Mouse (Mus musculus) embryonic facial prominence, embryonic 11.5 days (tissue): ENCODE data around the gene Syn3. TPM values are rescaled to one million over a fixed set of nuclear protein-coding genes. Genes with fewer than 3 reads are reported as not detected.

Experiments
- ATAC-seq: fragments of 200-750 bp; cut with Nextera tagmentation; replicated peaks from 2 replicates; pipeline ENCODE4 v1.8.0; 2017; ENCODE audit warnings: low read depth; ENCODE audit not compliant: insufficient number of reproducible peaks, low FRiP score, low TSS enrichment
- DNase-seq: peaks from one replicate; pipeline ENCODE4 v3.0.0-alpha.2; 2015; ENCODE audit warnings: low spot score
- H3K27ac ChIP-seq: fragments of 300-500 bp; sonication (generic); replicated peaks from 2 replicates; pipeline ENCODE4 v1.5.1; 2014; ENCODE audit warnings: mild to moderate bottlenecking, low read depth, low read length, control low read depth
- H3K27me3 ChIP-seq: fragments of 300-500 bp; sonication (generic); 2 replicates; pipeline ENCODE4 v1.6.1; 2014; ENCODE audit warnings: mild to moderate bottlenecking, low read length, moderate library complexity, mixed read lengths; ENCODE audit not compliant: control insufficient read depth, insufficient read depth
- H3K36me3 ChIP-seq: fragments of 300-500 bp; sonication (generic); replicated peaks from 2 replicates; pipeline ENCODE4 v1.6.1; 2014; ENCODE audit warnings: low read depth, mild to moderate bottlenecking, low read length, moderate library complexity, mixed read lengths; ENCODE audit not compliant: control insufficient read depth, insufficient read depth
- H3K4me1 ChIP-seq: fragments of 300-500 bp; sonication (generic); 2 replicates; pipeline ENCODE4 v1.6.1; 2014; ENCODE audit warnings: low read length, mixed read lengths; ENCODE audit not compliant: control insufficient read depth, insufficient read depth
- H3K4me2 ChIP-seq: fragments of 300-500 bp; sonication (generic); 2 replicates; pipeline ENCODE4 v1.6.1; 2014; ENCODE audit warnings: low read depth, mild to moderate bottlenecking, control low read depth, low read length, moderate library complexity
- H3K4me3 ChIP-seq: fragments of 300-500 bp; sonication (generic); 2 replicates; pipeline ENCODE4 v1.5.1; 2014; ENCODE audit warnings: low read depth, low read length, control low read depth
- H3K9ac ChIP-seq: fragments of 300-500 bp; sonication (generic); replicated peaks from 2 replicates; pipeline ENCODE4 v1.6.1; 2014; ENCODE audit warnings: mild to moderate bottlenecking, control low read depth, low read length
- H3K9me3 ChIP-seq: fragments of 300-500 bp; sonication (generic); replicated peaks from 2 replicates; pipeline ENCODE4 v1.6.1; 2016; ENCODE audit warnings: mild to moderate bottlenecking, low read length, inconsistent platforms, mixed read lengths; ENCODE audit not compliant: control insufficient read depth
- WGBS: fragments of 180-500 bp; shearing (Covaris S2); extraction: QIAGEN DNeasy Blood & Tissue Kit; methylation state at CpG from one replicate; pipeline ENCODE4 v1.1.7; 2014; 5-methylcytosine and 5-hydroxymethylcytosine counted together
- polyA plus RNA-seq: library from polyadenylated mRNA; unstranded; fragments of >200 nt; fragmentation: Nextera tagmentation; extraction: Ambion mirVana; gene quantifications from 2 replicates; pipeline ENCODE4 v1.2.1, GENCODE M21; 2014

The Syn3 gene
- polyA plus RNA-seq, 1 experiment from 2014 or later: 3.1 TPM

- Histone ChIP-seq H3K4me2 (no peak overlapping the region), H3K4me3 (no peak overlapping the region), H3K9me3 (no peaks in the 10 kb centered on the region), H3K4me1 (no peaks in the 10 kb centered on the region), H3K36me3 (no peaks in the 10 kb centered on the region), H3K27me3 (no peaks in the 10 kb centered on the region), H3K9ac (no peak overlapping the region), H3K27ac (no peak overlapping the region)
- WGBS: 80% methylated on average over 12 of the region's 12 CpGs
- DNase-seq (no peak), ATAC-seq (no peak)
Measured at GRCm38 (mm10) chr10:86368811-86369210, 129.9 kb downstream of the Syn3 start.

DNA sequence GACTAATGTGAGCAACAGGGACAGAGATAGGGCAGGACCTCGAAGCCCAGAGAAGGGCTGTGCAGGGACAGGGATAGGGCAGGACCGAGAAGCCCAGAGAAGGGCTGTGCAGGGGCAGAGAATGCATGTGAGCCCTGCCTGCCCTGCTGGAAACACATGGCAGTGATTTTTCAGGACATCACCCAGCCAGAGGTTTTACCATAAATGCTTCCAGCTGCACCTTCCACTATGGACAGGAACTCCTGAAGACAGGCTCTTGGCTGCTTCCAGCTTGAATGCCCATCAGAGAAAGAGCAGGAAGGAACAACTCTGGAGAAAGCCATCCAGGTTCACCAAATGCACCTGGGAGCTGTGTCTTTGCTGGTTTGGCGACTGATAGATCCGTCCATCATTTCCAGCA lies 131.3 kb downstream of the Syn3 start:
- Histone ChIP-seq H3K4me3 (no peak overlapping the region), H3K36me3 (no peaks in the 10 kb centered on the region), H3K27me3 (no peaks in the 10 kb centered on the region), H3K27ac (no peak overlapping the region), H3K4me1 (no peaks in the 10 kb centered on the region), H3K9ac (no peak overlapping the region), H3K4me2 (no peak overlapping the region), H3K9me3 (no peaks in the 10 kb centered on the region)
- DNase-seq (peak; percentile 70), ATAC-seq (no peak)
- WGBS: 50% methylated on average over 4 of the region's 4 CpGs

DNA sequence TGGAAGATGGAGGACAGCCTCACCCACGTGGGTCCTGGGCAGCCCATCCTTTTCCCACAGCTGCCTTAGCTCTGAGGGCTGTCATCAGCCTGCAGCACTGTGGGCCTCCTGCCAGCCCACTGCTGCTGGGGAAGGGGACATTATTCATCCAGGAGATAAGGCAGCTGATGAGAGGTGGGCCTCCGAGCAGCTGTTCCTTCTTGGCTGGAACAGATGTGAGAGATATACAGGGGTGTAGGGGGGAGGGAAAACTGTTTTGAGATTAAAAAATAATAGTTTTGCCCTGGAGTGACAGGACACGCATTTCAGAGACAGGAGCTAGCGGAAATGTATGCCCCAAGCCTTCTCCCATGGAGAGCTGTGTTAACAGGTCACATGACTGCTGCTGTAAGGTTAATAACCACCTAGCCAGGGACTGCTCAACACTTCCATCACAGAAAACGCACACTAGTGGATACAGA lies 133.0 kb downstream of the Syn3 start:
- whole genome bisulfite sequencing: 55% methylated on average over 5 of the region's 5 CpGs
- Histone ChIP-seq H3K9ac (no peak overlapping the region), H3K4me1 (no peaks in the 10 kb centered on the region), H3K27ac (no peak overlapping the region), H3K9me3 (no peaks in the 10 kb centered on the region), H3K4me3 (no peak overlapping the region), H3K27me3 (no peaks in the 10 kb centered on the region), H3K36me3 (no peaks in the 10 kb centered on the region), H3K4me2 (no peak overlapping the region)
- no peak; the same call in 1 of the 2 replicates for ATAC-seq
- DNase-seq: no peak

- H3K9ac ChIP-seq: no peak overlapping the region
- DNase-seq (no peak), ATAC-seq (no peak)
- no peaks in the 10 kb centered on the region for H3K9me3 ChIP-seq
- no peak overlapping the region for H3K27ac ChIP-seq
- WGBS: 83% methylated on average over 8 of the region's 8 CpGs
- no peaks in the 10 kb centered on the region for H3K36me3 ChIP-seq
- H3K27me3 ChIP-seq: no peaks in the 10 kb centered on the region
- H3K4me3 ChIP-seq: no peak overlapping the region
- H3K4me1 ChIP-seq: no peaks in the 10 kb centered on the region
- H3K4me2 ChIP-seq: no peak overlapping the region
Measured at GRCm38 (mm10) chr10:86363669-86364309, 134.9 kb downstream of the Syn3 start.

- H3K27ac ChIP-seq: no peak overlapping the region
- H3K9ac ChIP-seq: no peak overlapping the region
- WGBS: 38% methylated on average over 4 of the region's 4 CpGs
- no peaks in the 10 kb centered on the region for H3K4me1 ChIP-seq
- DNase-seq (peak; percentile 13), ATAC-seq (no peak)
- H3K27me3 ChIP-seq: no peaks in the 10 kb centered on the region
- no peak overlapping the region for H3K4me2 ChIP-seq
- H3K9me3 ChIP-seq: no peaks in the 10 kb centered on the region
- H3K36me3 ChIP-seq: no peaks in the 10 kb centered on the region
- no peak overlapping the region for H3K4me3 ChIP-seq
Measured at GRCm38 (mm10) chr10:86359699-86360098, 139.0 kb downstream of the Syn3 start.

- H3K4me2 ChIP-seq: no peak overlapping the region
- 70% methylated on average over 2 of the region's 2 CpGs for WGBS
Measured at GRCm38 (mm10) chr10:86359208-86359607, 139.5 kb downstream of the Syn3 start.

GRCm38 (mm10) chr10:86358307-86358975 lies 140.3 kb downstream of the Syn3 start:
- no peak for DNase-seq
- no peaks in the 10 kb centered on the region for H3K36me3 ChIP-seq
- 85% methylated on average over 7 of the region's 7 CpGs for WGBS
- no peak overlapping the region for H3K4me3 ChIP-seq
- H3K4me2 ChIP-seq: no peak overlapping the region
- H3K9ac ChIP-seq: no peak overlapping the region
- no peaks in the 10 kb centered on the region for H3K4me1 ChIP-seq
- H3K27ac ChIP-seq: no peak overlapping the region
- no peaks in the 10 kb centered on the region for H3K27me3 ChIP-seq
- ATAC-seq: no peak
- no peaks in the 10 kb centered on the region for H3K9me3 ChIP-seq

More at GRCm38 (mm10) chr10:86359208-86359607, 139.5 kb downstream of the Syn3 start:
- H3K9ac ChIP-seq: no peak overlapping the region
- no peaks in the 10 kb centered on the region for H3K9me3 ChIP-seq
- no peak overlapping the region for H3K27ac ChIP-seq
- no peak for DNase-seq
- no peaks in the 10 kb centered on the region for H3K36me3 ChIP-seq
- no peak overlapping the region for H3K4me3 ChIP-seq
- H3K27me3 ChIP-seq: no peaks in the 10 kb centered on the region
- H3K4me1 ChIP-seq: no peaks in the 10 kb centered on the region
- no peak for ATAC-seq

GRCm38 (mm10) chr10:86356819-86357563 lies 141.7 kb downstream of the Syn3 start:
- Histone ChIP-seq H3K9ac (no peak overlapping the region), H3K4me2 (no peak overlapping the region), H3K9me3 (no peaks in the 10 kb centered on the region), H3K36me3 (no peaks in the 10 kb centered on the region), H3K4me1 (no peaks in the 10 kb centered on the region), H3K27ac (no peak overlapping the region), H3K4me3 (no peak overlapping the region), H3K27me3 (no peaks in the 10 kb centered on the region)
- 57% methylated on average over 5 of the region's 5 CpGs for WGBS
- no peak for ATAC-seq
- peak; percentile 25 for DNase-seq
